Mouse (Mus musculus): ENCODE data around the gene Kcnip3. TPM values are rescaled to one million over a fixed set of nuclear protein-coding genes. Genes with fewer than 3 reads are reported as not detected.

The Kcnip3 gene
- polyA plus RNA-seq, 1 experiment from 2014 or later = 3.9 TPM

- WGBS = 80% methylated on average over 9 of the region's 9 CpGs
These were observed 68.8 kb downstream of the Kcnip3 start for GRCm38 (mm10) chr2:127453141-127453540.

DNA sequence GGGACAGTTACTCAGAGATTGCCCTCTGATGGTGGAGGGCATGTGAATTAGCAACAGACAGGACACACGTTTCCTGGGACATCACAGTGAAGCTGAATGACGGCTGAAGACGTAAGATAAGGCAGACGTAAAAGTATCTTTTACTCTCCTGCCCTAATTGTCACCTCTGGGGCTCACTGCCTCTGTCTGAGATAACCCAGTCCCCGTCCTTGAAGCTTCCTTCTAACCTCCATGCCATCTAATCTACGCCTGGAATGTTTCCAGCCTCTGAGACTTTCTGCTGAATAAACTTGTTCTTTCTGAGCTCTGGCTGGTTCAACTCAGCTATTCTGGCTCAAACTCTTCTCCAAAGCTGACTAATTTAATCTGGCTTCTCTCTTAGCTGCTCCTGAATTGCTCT is 70.1 kb downstream of the Kcnip3 start:
- Histone ChIP-seq H3K4me3 (no peak overlapping the region), H3K9ac (no peak overlapping the region), H3K4me1 (replicated peaks) (no peaks in the 10 kb centered on the region), H3K27me3 (peaks cover 33% of the 10 kb centered on the region), H3K4me2 (no peak overlapping the region), H3K36me3 (no peaks in the 10 kb centered on the region), H3K27ac (replicated peaks) (no peak overlapping the region), H3K9me3 (no peaks in the 10 kb centered on the region)
- WGBS = 51% methylated on average over 6 of the region's 6 CpGs
- no peak for ATAC-seq (ENCODE audit: low read depth)

More at GRCm38 (mm10) chr2:127453141-127453540, 68.8 kb downstream of the Kcnip3 start:
- Histone ChIP-seq H3K27me3 (peaks cover 31% of the 10 kb centered on the region), H3K27ac (replicated peaks) (no peak overlapping the region), H3K9me3 (no peaks in the 10 kb centered on the region), H3K36me3 (no peaks in the 10 kb centered on the region), H3K4me3 (no peak overlapping the region), H3K9ac (no peak overlapping the region), H3K4me1 (replicated peaks) (no peaks in the 10 kb centered on the region), H3K4me2 (no peak overlapping the region)
- ATAC-seq (ENCODE audit: low read depth) = no peak; the same call in 1 of the 2 replicates

DNA sequence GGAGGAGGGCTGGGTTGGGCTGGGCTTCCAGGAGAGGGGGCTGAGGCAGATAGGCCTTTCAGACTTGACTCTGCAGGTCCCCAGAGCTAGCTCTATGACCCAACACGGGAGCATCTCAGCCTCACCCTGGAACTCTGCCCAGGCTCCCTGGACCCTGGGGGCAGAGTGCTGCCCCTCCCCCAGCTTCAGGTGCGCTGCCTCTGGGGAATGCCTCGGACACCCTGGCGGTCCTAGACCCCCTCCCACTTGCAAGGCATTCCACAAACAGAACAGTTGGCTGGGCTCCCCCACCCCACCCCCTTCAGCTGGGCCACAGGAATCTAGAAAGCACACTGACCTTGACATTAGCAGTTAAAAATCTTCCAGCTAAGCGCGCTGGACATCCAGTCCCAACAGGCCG is 72.2 kb downstream of the Kcnip3 start:
- Histone ChIP-seq H3K4me2 (no peak overlapping the region), H3K4me3 (no peak overlapping the region), H3K27ac (replicated peaks) (no peak overlapping the region), H3K4me1 (replicated peaks) (peaks cover 2% of the 10 kb centered on the region; the same call in 1 of the 2 replicates), H3K9ac (no peak overlapping the region), H3K36me3 (no peaks in the 10 kb centered on the region), H3K27me3 (peaks cover 36% of the 10 kb centered on the region), H3K9me3 (no peaks in the 10 kb centered on the region)
- ATAC-seq (ENCODE audit: low read depth) = no peak
- WGBS = 48% methylated on average over 7 of the region's 7 CpGs

DNA sequence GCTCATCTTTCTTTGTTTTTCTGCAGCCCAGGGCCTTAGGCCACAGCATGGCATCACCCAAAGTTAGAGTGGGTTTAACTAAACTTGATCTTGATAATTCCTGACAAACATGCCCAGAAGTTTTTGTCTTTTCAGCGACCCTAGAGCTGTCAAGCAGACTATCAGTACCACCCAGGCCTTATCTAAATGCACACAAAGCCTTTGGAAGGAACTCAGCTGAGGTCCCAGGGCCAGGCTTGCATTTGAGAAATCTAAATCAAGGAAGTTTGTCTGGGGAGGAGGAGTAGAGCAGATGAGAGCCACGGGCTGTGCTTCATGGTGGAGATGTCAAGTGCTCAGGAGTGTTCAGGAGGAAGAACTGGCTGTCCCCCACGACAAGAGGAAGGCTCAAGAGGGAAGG is 75.0 kb downstream of the Kcnip3 start:
- 67% methylated on average over 3 of the region's 3 CpGs for WGBS
- H3K27me3 ChIP-seq = peaks cover 22% of the 10 kb centered on the region
- H3K9ac ChIP-seq = no peak overlapping the region
- peaks cover 19% of the 10 kb centered on the region for H3K4me1 ChIP-seq (replicated peaks)
- H3K4me3 ChIP-seq = no peak overlapping the region
- H3K36me3 ChIP-seq = no peaks in the 10 kb centered on the region
- no peak for ATAC-seq (ENCODE audit: low read depth)
- H3K4me2 ChIP-seq = no peak overlapping the region
- no peaks in the 10 kb centered on the region for H3K9me3 ChIP-seq
- no peak overlapping the region for H3K27ac ChIP-seq (replicated peaks)

- peak; percentile 95 for ATAC-seq (ENCODE audit: low read depth)
These were observed 77.7 kb downstream of the Kcnip3 start, which contains the start of gene Fahd2a for GRCm38 (mm10) chr2:127444055-127444789. Gene Fahd2a (minus strand): TSS chr2:127444565.

DNA sequence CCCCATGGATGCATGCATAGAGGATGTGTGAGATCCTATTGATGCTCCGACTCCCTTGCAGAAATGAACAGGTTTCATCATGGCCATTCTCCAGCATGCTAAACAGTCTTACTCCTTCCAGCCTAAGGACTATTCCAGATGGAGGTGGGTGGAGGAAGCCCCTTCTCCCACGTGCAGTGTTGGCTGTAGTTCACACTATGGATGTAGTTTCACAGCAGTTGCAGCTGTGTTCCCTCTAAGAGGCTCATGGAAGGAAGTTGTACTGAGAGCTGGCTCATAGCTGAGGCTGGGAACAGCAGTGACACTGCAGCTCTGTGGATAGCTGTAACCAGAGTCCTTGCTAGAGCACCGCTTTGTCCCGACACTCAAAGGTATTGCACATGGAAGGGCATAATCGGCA is 84.2 kb downstream of the Kcnip3 start:
- Histone ChIP-seq H3K27ac (replicated peaks) (no peak overlapping the region), H3K36me3 (peaks cover 54% of the 10 kb centered on the region), H3K4me2 (no peak overlapping the region), H3K9me3 (no peaks in the 10 kb centered on the region), H3K27me3 (no peaks in the 10 kb centered on the region), H3K4me3 (no peak overlapping the region), H3K9ac (no peak overlapping the region), H3K4me1 (replicated peaks) (peaks cover 8% of the 10 kb centered on the region; the same call in 1 of the 2 replicates)
- 89% methylated on average over 5 of the region's 5 CpGs for WGBS
- ATAC-seq (ENCODE audit: low read depth) = no peak

More at GRCm38 (mm10) chr2:127444055-127444789, 77.7 kb downstream of the Kcnip3 start, which contains the start of gene Fahd2a:
- peaks cover 25% of the 10 kb centered on the region for H3K4me1 ChIP-seq (replicated peaks)
- 3% methylated on average over 37 of the region's 37 CpGs for WGBS
- peak within 1 kb of the TSS; percentile 64 for H3K4me2 ChIP-seq
- H3K4me3 ChIP-seq = peak within 1 kb of the TSS; percentile 67
- H3K36me3 ChIP-seq = peaks cover 9% of the 10 kb centered on the region
- 0 out of 2 replicates have a peak, but pooled peaks cover 8% of the 10 kb centered on the region for H3K27me3 ChIP-seq
- H3K9ac ChIP-seq = peak within 1 kb of the TSS; percentile 76
- H3K27ac ChIP-seq (replicated peaks) = 0 out of 2 replicates have a peak within 1 kb of the TSS, but pooled peaks have one; percentile 25
- H3K9me3 ChIP-seq = no peaks in the 10 kb centered on the region

- Histone ChIP-seq H3K9ac (no peak overlapping the region), H3K27ac (replicated peaks) (no peak overlapping the region), H3K4me3 (no peak overlapping the region), H3K36me3 (peaks cover 54% of the 10 kb centered on the region), H3K4me2 (no peak overlapping the region), H3K9me3 (no peaks in the 10 kb centered on the region), H3K27me3 (no peaks in the 10 kb centered on the region), H3K4me1 (replicated peaks) (no peaks in the 10 kb centered on the region)
- 94% methylated on average over 2 of the region's 2 CpGs for WGBS
- no peak for ATAC-seq (ENCODE audit: low read depth)
These were observed 86.3 kb downstream of the Kcnip3 start for GRCm38 (mm10) chr2:127435554-127435953.

- Histone ChIP-seq H3K4me3 (no peak overlapping the region), H3K9me3 (no peaks in the 10 kb centered on the region), H3K9ac (no peak overlapping the region), H3K27me3 (no peaks in the 10 kb centered on the region), H3K27ac (replicated peaks) (no peak overlapping the region), H3K4me2 (no peak overlapping the region), H3K36me3 (peaks cover 50% of the 10 kb centered on the region), H3K4me1 (replicated peaks) (no peaks in the 10 kb centered on the region)
- no peak for ATAC-seq (ENCODE audit: low read depth)
- 24% methylated on average over 2 of the region's 2 CpGs for WGBS
These were observed 86.8 kb downstream of the Kcnip3 start for GRCm38 (mm10) chr2:127435135-127435534.

DNA sequence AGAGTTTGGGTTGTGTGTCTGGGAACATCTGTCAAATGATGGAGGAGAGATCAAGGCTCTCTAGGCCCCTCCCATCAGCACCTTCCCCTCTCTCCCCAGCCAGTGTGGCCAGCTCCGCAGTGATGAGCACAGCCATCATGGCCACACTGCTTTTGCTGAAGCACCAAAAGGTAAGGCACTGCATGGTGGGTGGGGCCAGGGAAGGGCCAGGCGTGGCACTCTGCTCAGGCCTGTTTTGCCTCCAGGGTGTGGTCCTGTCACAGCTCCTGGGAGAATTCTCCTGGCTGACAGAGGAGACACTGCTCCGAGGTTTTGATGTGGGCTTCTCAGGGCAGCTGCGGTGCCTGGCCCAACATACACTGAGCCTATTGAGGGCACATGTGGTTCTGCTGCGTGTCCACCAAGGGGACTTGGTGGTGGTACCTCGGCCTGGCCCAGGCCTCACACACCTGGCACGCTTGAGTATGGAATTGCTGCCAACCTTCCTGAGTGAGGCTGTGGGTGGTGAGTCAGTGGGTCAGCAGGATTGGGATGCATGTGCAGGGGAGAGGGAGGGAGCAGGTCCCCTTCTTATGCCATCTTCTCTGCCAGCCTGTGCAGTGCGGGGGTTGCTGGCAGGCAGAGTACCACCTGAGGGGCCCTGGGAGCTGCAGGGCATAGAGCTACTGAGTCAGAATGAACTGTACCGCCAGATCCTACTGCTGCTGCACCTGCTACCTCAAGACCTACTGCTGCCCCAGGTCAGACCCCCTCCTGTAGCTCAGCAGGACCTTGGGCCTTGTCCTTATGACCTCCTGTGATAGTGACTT is 88.2 kb downstream of the Kcnip3 start:
- Histone ChIP-seq H3K4me2 (no peak overlapping the region), H3K27ac (replicated peaks) (no peak overlapping the region), H3K27me3 (no peaks in the 10 kb centered on the region), H3K9ac (no peak overlapping the region), H3K36me3 (peaks cover 43% of the 10 kb centered on the region), H3K9me3 (no peaks in the 10 kb centered on the region), H3K4me1 (replicated peaks) (no peaks in the 10 kb centered on the region), H3K4me3 (no peak overlapping the region)
- no peak for ATAC-seq (ENCODE audit: low read depth)
- WGBS = 87% methylated on average over 9 of the region's 9 CpGs

DNA sequence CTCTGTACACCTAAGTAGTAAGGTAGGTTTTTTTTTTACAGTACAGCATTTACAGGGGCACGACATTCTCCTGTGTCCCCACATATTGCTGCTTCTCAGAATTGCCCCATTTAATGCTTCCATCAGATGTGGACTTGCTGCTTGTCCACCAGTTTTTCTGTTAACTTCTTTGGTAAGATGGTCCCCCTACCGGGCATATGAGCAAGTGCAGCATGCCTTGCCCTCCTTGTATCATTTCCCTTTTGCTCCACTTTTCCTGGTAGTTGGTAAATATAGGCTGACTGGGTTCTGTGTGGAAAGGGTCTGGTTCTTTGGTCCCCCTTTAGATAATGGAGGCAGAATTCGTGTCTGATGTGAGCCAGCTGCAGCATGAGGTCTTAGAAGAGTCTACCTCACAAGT is 91.7 kb downstream of the Kcnip3 start:
- Histone ChIP-seq H3K4me1 (replicated peaks) (no peaks in the 10 kb centered on the region), H3K27ac (replicated peaks) (no peak overlapping the region), H3K4me2 (no peak overlapping the region), H3K9me3 (no peaks in the 10 kb centered on the region), H3K27me3 (no peaks in the 10 kb centered on the region), H3K9ac (no peak overlapping the region), H3K4me3 (no peak overlapping the region), H3K36me3 (peaks cover 14% of the 10 kb centered on the region)
- ATAC-seq (ENCODE audit: low read depth) = no peak
- WGBS = 28% methylated on average over 3 of the region's 3 CpGs

- H3K9me3 ChIP-seq = no peaks in the 10 kb centered on the region
- no peak within 1 kb of the TSS for H3K9ac ChIP-seq
- H3K27ac ChIP-seq (replicated peaks) = no peak within 1 kb of the TSS
- H3K4me1 ChIP-seq (replicated peaks) = no peaks in the 10 kb centered on the region
- H3K27me3 ChIP-seq = no peaks in the 10 kb centered on the region
- no peak within 1 kb of the TSS for H3K4me3 ChIP-seq
- no peaks in the 10 kb centered on the region for H3K36me3 ChIP-seq
- no peak within 1 kb of the TSS for H3K4me2 ChIP-seq
- ATAC-seq (ENCODE audit: low read depth) = no peak
- 84% methylated on average over 17 of the region's 17 CpGs for WGBS
These were observed 96.9 kb downstream of the Kcnip3 start, which contains the start of gene Gpat2 for GRCm38 (mm10) chr2:127424977-127425376. Gene Gpat2 (plus strand): TSS chr2:127425199.

GRCm38 (mm10) chr2:127418266-127418970 is 103.5 kb downstream of the Kcnip3 start:
- no peak overlapping the region for H3K4me2 ChIP-seq
- H3K27ac ChIP-seq (replicated peaks) = no peak overlapping the region
- 71% methylated on average over 10 of the region's 10 CpGs for WGBS
- no peaks in the 10 kb centered on the region for H3K4me1 ChIP-seq (replicated peaks)
- H3K36me3 ChIP-seq = no peaks in the 10 kb centered on the region
- no peak overlapping the region for H3K9ac ChIP-seq
- H3K9me3 ChIP-seq = no peaks in the 10 kb centered on the region
- no peak overlapping the region for H3K4me3 ChIP-seq
- no peak for ATAC-seq (ENCODE audit: low read depth)
- H3K27me3 ChIP-seq = no peaks in the 10 kb centered on the region

All from neural tube, embryonic 13.5 days (tissue).